Mouse (Mus musculus) left cerebral cortex, postnatal 25 days (tissue): Measurements from ENCODE around the gene Usb1. TPM values are rescaled to one million over a fixed set of nuclear protein-coding genes. Genes with fewer than 3 reads are reported as not detected.
A peak's percentile ranks its signal among the peaks of the same experiment; 100 is the strongest.

Source experiments
- DNase-seq, 2 experiments: peaks; one replicate each; pipeline ENCODE4 v3.0.0; 2022; ENCODE audit warnings: low spot score in 2 of 2, mixed read lengths in 1 of 2
- intact Hi-C: fragments of 180-260 bp; cut with DNase I; formaldehyde crosslinking; loops from one replicate; pipeline ENCODE4 v1.15.1; 2025
- total RNA-seq, 2 experiments: library from RNA; stranded (reverse); gene quantifications; 2 replicates each; pipeline ENCODE4 v1.2.3; 2021

Gene Usb1
- total RNA-seq: 10 to 100 TPM; 13.5 to 14.0 TPM

GRCm38 (mm10) chr8:95331720-95332436, at the start of gene Usb1, which contains the start of gene Zfp319:
Usb1 (plus strand) TSS chr8:95332284.
Zfp319 (minus strand) TSS chr8:95331950.
- DNase-seq: peak; percentile 93 to 94
- intact Hi-C loops: loop anchor here (1.0 to 5.0 kb wide), 2 partner anchors 78 to 100 kb away; partner anchors contain the start of gene Cfap20

GRCm38 (mm10) chr8:95289066-95289650, 42.9 kb upstream of the Usb1 start:
- intact Hi-C loops: no loop called here
- no peak for DNase-seq

- intact Hi-C loops: no loop called here
- DNase-seq: no peak
These were observed 38.9 kb upstream of the Usb1 start for GRCm38 (mm10) chr8:95293172-95293571.

GRCm38 (mm10) chr8:95293891-95294290, 38.2 kb upstream of the Usb1 start:
- intact Hi-C loops: no loop called here
- no peak for DNase-seq

GRCm38 (mm10) chr8:95302410-95302809, 29.7 kb upstream of the Usb1 start:
- DNase-seq: peak in 1 of 2 experiments; percentile 22
- intact Hi-C loops: loop anchor here (1.0 kb wide), 1 partner anchor 48 kb away; no protein-coding TSS in a partner anchor

GRCm38 (mm10) chr8:95305526-95305925, 26.6 kb upstream of the Usb1 start:
- intact Hi-C loops: no loop called here

GRCm38 (mm10) chr8:95306431-95306830, 25.7 kb upstream of the Usb1 start, which contains the start of gene Cngb1:
Cngb1 (minus strand) TSS chr8:95306585.
- intact Hi-C loops: no loop called here
- no peak for DNase-seq

More at GRCm38 (mm10) chr8:95305526-95305925, 26.6 kb upstream of the Usb1 start:
- DNase-seq: no peak

- DNase-seq: no peak
- intact Hi-C loops: no loop called here
These were observed 21.6 kb upstream of the Usb1 start, which contains the start of gene Tepp for GRCm38 (mm10) chr8:95310342-95310970. Tepp (plus strand) TSS chr8:95310566.

- intact Hi-C loops: no loop called here
- no peak for DNase-seq
These were observed 19.2 kb upstream of the Usb1 start for GRCm38 (mm10) chr8:95312836-95313235.

- intact Hi-C loops: no loop called here
These were observed 18.2 kb upstream of the Usb1 start for GRCm38 (mm10) chr8:95313857-95314256.

GRCm38 (mm10) chr8:95314707-95315106, 17.4 kb upstream of the Usb1 start:
- intact Hi-C loops: no loop called here
- DNase-seq: no peak

More at GRCm38 (mm10) chr8:95313857-95314256, 18.2 kb upstream of the Usb1 start:
- DNase-seq: no peak

GRCm38 (mm10) chr8:95315350-95315749, 16.7 kb upstream of the Usb1 start:
- no peak for DNase-seq
- intact Hi-C loops: no loop called here

GRCm38 (mm10) chr8:95320224-95321139, 11.6 kb upstream of the Usb1 start:
- DNase-seq: peak; percentile 17 to 34
- intact Hi-C loops: no loop called here

- intact Hi-C loops: no loop called here
- no peak for DNase-seq
These were observed 8.9 kb upstream of the Usb1 start for GRCm38 (mm10) chr8:95323201-95323600.

GRCm38 (mm10) chr8:95324646-95325045, 7.4 kb upstream of the Usb1 start:
- intact Hi-C loops: no loop called here
- no peak for DNase-seq

GRCm38 (mm10) chr8:95326822-95327221, 5.3 kb upstream of the Usb1 start:
- intact Hi-C loops: no loop called here
- DNase-seq: no peak

GRCm38 (mm10) chr8:95327866-95328465, 4.1 kb upstream of the Usb1 start:
- intact Hi-C loops: no loop called here
- DNase-seq: no peak

GRCm38 (mm10) chr8:95330367-95330766, 1.7 kb upstream of the Usb1 start:
- intact Hi-C loops: loop anchor here (5.0 kb wide), 1 partner anchor 102 kb away; the partner anchor contains the start of gene Cfap20
- no peak for DNase-seq
